Mouse (Mus musculus) lung, postnatal 0 days (tissue): Measurements from ENCODE around the gene Cct2.

Source experiments
- CTCF ChIP-seq: IDR thresholded peaks from 2 replicates; pipeline ENCODE4 v1.5.1; 2016; ENCODE audit warnings: antibody characterized with exemption, mild to moderate bottlenecking
- EP300 ChIP-seq: IDR thresholded peaks from 2 replicates; pipeline ENCODE4 v1.6.1; 2016; ENCODE audit warnings: antibody characterized with exemption, mild to moderate bottlenecking, control low read depth

DNA sequence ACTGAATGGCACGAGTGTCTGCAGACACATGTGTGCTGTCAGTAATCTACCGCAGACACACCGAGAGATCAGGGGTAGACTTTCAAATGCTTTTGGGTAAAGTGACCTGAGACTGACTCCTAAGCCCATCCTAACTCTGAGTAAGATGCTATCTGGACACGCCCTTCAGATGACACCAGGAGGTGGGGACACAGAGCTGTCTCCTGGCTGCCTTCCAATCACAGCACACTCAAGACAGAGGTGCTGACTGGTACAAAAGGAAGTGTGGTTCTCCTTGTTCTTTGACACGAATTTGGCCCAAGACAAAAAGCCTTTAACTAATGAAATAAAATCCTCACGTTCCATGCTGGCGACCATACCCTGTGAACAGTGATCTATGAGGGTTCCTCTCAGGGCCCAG is 9.6 kb upstream of the Cct2 start:
- TF ChIP-seq CTCF (no peak), EP300 (no peak)
